Mouse (Mus musculus): ENCODE data around the gene Postn.

The Postn gene

DNA sequence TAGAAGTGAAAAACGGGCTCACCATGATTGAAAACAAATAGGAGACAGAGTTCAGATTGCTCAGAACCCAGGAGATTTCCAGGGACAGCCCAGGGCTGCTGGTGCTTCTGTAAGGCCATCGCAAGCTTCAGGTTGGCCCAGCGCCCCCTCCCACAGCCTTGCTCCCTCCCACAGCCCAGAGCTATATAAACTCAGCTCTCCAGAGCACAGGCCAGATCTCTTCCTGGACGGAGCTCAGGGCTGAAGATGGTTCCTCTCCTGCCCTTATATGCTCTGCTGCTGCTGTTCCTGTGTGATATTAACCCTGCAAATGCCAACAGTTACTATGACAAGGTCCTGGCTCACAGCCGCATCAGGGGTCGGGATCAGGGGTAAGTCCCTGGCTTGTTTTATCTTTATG lies at the start of gene Postn:
Gene Postn, plus strand, starts transcription at position 213 of the 400 bp plus-strand sequence.
- DNase-seq (ENCODE audit: low read depth in 2 of 2, low spot score in 2 of 2) = no peak

DNA sequence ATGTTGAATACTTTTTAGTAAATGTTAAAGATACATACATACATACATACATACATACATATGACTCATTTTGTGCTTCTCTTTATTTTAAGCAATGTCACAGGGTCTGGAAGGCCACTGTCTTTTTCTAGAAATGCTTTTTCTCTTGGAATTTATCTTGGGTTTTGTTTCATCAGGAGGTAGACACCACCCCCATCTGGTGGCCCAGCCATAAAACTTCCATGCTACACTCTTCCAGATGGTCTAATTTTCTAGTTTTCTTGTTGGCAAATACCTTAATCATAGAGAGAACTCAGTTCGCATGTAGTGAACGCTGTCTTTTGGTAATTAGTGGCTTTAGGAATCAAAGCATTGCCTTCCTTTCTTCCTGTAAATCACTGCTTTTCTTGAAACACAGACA lies 46.9 kb upstream of the Postn start:
- no peak for DNase-seq (ENCODE audit: low read depth in 2 of 2, low spot score in 2 of 2)

DNA sequence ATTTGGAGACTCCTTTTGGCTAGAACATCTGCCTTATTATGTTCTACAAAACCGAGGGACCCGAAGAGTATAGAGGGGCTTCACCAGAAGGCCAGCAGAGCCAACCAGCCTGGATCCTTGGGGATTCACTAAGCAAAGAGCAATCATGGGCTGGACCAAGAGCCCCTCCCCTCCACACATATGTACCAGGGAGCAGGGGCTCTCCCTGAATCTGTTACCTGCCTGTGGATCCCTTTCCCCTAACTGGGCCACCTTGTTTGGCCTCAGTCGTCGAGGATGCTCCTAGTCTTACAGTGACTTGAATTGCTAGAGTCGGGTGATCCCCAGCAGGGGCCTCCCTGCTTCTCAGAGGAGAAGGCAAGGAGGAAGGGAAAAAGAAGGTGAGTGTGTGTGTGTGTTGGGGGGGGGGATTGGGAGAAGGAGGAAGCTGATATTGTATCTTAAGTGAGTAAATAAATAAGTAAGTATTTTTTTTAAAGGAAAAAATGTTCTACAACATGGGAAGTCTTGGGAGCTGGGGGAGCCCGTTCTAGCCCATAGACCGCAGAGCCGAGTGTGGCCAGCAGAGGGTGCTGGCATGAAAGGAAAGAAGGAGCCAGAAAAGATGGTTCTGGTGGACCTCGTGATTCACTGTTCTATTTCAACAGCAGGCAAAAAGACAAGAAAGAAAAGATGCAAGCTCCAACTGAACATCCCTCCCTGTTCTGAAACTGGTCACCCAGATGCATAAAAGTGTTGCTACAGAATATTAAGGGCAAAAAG lies 7.8 kb upstream of the Postn start:
- DNase-seq (ENCODE audit: low read depth in 2 of 2, low spot score in 2 of 2) = peak; percentile 14 to 36

DNA sequence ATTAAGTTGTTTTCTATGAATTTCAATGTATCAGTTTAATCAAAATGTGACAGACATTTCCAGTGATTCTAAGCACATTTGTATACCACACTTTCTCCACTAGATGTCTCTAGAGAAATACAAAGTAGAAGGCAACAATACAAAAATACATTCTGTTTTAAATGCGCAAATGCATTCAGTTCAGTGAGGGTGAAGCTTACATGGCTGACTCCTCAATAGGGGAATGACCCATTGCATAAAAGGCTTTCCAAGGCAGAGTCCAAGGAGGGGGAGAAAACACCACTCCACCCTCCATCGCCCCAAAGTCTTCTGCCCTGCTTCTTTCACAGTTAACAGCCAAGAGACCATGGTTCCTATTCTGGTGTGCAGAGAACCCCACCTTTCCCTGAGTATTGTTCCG lies 3.3 kb upstream of the Postn start:
- DNase-seq (ENCODE audit: low read depth in 2 of 2, low spot score in 2 of 2) = no peak

DNA sequence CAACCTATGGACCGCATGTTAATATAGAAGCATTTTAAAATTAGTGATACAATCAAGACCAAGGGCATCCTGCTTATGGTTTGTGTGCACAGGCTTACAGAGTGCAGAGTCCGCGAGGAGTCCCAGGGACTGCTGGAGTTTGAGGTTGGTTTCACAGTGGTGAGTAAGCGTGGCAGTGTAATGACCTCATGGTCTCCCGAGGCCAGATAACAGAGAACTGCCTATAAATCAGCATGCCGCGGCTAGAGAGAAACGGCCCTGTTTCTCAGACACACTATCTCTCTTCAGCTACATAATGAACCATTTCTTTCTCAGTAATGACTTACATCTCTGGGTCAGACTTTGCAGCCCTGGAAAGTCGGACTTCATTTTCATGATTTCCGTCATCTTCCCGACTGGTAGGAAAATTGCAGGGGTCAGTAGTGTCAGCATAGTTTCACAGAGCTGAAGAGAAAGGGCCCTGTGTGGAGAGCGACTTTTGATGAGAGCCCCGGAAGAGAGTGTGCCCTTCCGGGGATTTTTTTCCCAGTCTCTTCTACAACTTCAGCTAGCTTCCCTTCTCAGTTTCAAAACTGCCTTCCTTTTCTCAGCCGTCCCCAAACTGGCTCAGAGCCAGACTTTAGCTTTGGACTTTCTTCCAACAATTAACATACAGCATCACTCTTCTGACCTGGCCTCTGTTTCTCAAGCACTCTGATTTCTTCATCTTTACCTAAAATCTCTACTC lies 2.3 kb upstream of the Postn start:
- no peak for DNase-seq (ENCODE audit: low read depth in 2 of 2, low spot score in 2 of 2)

DNA sequence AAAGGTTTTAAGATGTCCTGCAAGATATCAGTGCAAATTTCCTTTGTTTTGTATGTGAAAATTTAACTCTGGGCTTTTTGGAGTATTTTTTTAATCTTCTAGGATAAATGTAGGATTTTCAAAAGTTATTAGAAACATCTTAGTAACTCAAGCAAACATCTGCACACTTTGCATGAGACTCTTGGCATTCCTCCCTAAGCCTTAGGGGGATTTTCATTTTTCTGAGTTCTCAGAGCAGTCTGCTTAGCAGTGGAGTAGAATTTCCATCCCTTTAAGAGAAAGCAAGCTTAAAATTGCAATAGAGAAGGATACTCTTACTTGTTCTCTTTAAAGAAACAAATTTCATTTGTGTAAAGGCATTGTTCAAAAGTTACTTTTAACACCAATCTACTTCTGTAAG lies 747 bp downstream of the Postn start:
- no peak for DNase-seq (ENCODE audit: low read depth in 2 of 2, low spot score in 2 of 2)

DNA sequence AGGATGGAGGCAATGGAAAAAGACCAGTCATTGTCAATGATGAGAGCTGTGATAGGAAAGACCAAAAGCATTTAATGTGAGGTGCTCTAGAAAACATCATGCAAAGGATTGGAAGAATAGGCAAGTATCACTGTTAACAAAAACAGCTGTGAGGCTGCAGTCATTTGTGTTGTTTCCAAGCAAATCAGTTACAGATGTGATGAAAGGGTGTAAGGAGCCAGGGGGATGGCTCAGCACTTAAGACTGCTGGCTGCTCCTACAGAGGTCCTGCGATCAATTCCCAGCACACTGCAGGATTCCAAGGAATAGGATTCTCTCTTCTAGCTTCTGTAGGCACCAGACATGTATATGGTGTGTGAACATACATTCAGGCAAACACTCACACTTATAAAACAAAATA lies 10.1 kb downstream of the Postn start:
- no peak for DNase-seq (ENCODE audit: low read depth in 2 of 2, low spot score in 2 of 2)

DNA sequence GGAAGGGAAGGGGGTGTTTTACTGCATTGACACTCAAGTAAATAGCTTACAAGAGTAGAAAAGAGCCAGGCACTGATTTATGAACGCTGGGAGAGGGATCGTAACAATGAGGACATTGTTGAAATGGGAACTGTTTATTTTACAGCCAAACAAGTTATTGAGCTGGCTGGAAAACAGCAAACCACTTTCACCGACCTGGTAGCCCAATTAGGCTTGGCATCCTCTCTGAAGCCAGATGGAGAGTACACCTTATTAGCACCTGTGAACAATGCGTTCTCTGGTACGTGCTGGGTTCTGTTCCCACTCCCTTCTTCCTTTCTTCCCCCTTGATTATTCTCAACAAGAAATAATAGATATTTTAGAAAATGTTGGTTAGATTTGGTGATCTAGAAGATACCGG lies 11.7 kb downstream of the Postn start:
- no peak for DNase-seq (ENCODE audit: low read depth in 2 of 2, low spot score in 2 of 2)

DNA sequence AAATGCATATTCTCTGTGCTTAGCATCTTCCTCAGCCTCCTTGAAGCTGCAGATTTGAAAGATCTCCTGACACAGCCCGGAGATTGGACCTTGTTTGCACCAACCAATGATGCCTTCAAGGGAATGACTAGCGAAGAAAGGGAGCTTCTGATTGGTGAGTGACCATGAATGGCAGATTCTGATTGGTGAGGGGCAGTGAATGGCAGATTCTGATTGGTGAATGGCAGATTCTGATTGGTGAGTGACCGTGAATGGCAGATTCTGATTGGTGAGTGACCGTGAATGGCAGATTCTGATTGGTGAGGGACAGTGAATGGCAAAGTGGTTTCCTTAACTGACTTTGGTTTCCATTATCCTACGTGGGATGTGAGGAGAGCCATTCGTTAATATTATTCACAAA lies 15.1 kb downstream of the Postn start:
- no peak for DNase-seq (ENCODE audit: low read depth in 2 of 2, low spot score in 2 of 2)

DNA sequence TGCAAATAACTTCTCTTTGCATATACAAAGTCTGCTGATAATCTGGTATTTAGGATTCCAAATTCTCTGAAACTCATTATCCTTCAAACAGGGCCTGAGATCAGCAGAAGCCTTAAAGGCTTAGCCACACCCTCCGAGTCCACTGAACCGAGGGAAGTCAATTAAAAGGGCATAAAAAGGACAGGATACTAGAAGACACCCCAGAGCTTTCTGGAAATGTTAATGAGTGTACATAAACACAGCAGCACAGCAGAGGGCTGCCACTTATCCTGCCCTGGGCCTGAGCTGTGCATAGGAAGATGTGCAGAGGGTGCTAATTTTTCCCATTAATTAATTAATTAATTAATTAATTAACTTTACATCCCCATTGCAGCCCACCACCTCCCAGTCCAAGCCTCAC lies 16.7 kb downstream of the Postn start:
- DNase-seq (ENCODE audit: low read depth in 2 of 2, low spot score in 2 of 2) = no peak

DNA sequence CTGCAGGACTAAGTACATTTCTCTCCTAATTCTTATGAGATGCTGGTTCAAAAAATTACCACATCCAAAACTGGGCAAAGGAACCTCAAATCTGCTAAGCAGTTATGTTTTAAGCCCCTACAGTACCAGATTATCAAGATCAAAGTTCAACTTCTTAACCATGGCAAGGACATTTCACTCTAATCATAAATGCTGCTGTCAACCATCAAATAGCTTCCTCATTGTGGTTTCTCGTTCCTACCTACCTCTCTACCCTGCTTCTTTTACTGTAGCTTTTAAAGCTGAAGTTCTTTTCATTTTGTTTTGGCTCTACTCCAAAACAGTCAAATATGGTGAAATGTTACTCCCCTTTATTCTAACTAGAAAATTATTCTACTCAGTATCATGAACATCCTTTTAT lies 17.2 kb downstream of the Postn start:
- DNase-seq (ENCODE audit: low read depth in 2 of 2, low spot score in 2 of 2) = no peak

DNA sequence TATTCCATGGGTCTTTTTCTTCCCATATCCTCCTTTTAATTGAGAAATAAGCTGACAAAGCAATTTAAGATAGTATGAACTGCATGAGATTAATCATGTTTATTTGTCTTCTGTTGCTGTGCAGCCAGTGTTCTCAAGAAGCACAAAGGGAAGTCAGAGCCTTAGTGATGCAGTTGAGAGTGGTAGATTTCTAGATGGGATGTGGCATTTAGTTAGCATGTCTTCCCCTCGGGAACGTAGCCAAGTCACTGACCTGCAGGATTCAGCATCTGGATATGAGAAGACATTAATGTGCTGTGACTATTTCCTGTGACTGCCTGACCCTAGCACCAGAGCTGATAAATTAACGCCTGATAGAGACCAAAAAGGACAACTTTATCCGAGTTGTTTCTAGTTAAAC lies 19.1 kb downstream of the Postn start:
- no peak for DNase-seq (ENCODE audit: low read depth in 2 of 2, low spot score in 2 of 2)

DNA sequence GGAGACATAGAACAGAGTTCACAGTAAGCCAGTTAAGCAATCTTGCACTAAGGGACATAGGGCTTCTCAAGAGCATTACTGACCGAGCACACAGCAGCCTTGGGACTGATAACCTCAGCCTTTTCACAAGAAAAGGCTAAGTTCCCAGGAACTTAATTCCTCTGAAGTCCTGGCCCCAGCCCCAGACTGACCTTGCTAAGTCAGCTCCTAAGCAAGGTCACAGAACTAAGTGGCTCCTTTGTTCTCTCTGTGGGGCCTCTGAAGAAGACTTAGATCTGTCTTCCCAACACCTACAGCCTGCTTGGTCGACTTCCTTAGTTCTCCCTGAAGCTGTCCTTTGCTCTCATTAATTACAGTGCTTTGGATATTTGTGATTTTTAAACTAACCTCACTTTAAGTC lies 38.4 kb downstream of the Postn start:
- DNase-seq (ENCODE audit: low read depth in 2 of 2, low spot score in 2 of 2) = no peak

DNA sequence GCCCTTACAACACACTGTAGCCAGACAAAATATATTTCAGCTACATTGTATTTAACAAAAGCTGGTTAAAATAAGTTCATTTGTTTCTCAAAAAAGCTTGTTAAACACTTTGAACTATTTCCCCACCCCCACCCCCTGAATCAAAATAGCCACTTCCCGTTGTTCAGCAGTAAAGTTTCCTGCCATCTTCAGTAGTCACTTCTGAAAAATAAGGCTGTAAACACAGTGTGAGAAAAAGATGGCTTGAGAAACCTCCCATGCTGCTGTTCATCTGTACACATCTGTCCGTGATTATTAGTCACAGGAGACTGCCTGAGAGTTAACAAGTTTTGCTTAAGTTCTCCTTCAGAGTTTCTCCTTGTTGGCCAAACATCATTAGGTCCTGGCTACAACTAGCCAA lies 39.0 kb downstream of the Postn start:
- DNase-seq (ENCODE audit: low read depth in 2 of 2, low spot score in 2 of 2) = no peak

DNA sequence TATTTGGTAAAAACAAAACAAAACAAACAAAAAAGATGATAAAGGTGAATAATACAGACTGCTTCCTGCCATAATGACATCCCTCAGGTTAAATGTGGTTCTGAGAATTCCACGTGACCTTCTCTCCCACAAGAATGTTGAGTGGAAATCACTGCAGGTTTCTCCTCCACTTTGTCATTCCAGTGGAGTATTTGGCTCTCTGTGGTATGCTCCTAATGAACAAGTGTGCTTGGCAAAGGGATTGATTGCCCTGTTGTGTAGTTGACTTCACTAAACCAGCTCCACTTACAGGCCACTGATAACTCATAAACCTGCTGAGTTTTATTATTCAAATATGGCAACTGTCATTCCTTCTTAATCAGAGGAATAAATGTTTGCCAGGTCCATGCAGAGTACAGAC lies 39.7 kb downstream of the Postn start:
- DNase-seq (ENCODE audit: low read depth in 2 of 2, low spot score in 2 of 2) = no peak

DNA sequence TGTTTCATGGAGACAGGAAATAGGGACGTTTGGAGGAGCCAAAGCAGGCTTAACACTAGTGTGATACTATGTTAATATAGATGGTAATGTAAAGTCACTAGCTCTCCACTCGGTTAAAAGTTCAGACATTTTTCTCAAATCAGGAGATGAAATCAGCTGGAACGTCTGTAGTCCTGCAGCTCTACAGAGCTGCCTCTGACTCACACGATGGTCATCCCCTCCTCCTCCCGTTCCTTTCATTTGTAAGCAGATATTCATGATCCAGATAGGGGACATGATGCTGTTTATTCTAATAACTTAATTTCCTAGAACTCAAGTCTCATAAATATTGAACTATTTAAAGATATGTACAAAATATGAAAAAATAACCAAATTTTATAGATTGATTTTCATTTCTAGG lies 40.8 kb downstream of the Postn start:
- DNase-seq (ENCODE audit: low read depth in 2 of 2, low spot score in 2 of 2) = no peak

DNA sequence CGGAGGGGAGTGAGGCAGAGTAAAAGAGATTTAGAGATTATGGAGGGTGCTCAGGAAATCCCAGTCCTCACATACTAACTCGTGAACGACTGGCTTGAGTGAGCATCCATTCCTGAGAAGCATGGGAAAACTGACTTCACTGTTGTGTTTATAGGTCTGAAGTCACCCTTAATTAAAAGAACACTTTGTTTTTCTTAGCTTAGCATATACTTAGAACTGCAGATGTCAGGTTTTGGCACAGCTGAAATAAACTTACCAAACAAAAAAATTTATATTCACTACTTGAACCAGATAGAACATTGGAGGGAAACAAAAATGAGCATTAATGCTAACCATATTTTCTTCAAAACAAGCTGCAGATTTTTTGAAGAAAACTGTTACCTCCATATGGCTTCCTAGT lies 42.9 kb downstream of the Postn start:
- DNase-seq (ENCODE audit: low read depth in 2 of 2, low spot score in 2 of 2) = no peak

DNA sequence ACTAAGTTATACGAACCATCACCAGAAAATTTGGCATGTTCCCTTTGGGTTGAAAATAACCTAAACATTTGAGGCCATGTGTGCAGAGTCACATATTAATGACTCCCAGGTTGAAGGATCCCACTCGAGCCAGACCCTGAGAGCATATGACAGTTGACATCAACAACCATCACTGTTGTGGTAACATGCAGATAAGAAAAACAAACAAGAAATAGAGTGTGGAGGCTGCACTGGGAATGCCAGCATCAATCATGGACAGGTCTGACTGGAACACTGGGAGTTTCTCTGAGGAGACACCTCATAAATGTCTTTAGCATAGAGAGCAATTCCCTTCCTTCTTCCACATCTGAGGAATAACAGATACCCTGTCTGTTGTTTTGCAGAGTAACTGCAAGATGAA lies 45.7 kb downstream of the Postn start:
- DNase-seq (ENCODE audit: low read depth in 2 of 2, low spot score in 2 of 2) = no peak

DNA sequence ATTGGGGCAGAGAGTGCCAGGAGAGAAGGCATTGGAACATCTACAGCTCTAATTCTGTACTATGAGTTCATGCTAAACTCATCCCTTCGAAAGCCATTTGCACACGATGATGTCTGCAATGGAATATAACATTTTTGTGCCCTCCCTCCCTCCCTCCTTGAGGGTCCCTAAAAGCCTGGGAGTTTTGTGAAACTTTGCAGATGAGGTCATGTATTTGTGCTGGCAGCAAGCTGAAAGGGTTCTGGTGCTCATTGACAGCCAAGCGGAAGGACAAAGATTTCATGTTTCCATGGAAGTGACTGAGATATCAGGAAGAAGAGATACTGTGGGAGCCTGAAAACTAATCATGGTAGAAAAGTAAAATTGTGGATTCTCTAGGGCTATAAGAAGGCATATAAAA lies 50.1 kb downstream of the Postn start:
- DNase-seq (ENCODE audit: low read depth in 2 of 2, low spot score in 2 of 2) = no peak

DNA sequence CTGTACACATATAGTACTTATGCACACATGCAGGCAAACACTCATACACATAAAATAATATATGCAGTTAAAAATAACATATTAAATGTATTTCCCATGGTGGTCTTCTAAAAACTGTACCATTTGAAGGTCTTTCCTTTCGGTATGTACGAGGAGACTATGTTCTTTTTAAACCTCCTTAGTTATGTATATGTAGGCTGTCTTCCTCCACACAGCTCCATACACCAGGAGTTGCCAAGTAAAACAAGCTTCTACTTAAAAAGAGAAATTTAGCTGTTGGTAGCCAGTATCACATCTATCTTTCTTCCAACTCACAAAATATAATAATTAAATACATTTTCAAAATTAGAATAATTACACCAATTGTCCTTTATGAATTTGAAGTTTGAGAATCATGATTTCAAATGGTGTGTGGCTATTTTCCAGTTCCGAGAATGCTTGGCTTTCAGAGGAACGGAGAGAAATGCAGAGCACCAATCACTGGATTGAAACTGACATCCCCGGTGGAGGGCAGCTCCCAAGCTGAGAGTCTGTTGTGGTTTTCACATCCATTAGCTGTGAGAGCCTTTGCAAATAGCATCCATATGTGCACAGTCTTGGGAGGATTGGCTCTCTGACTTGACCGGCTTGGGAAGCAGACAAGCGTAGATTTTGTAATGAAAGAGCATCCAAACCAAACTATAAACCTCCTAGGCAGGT lies 52.1 kb downstream of the Postn start:
- no peak for DNase-seq (ENCODE audit: low read depth in 2 of 2, low spot score in 2 of 2)

DNA sequence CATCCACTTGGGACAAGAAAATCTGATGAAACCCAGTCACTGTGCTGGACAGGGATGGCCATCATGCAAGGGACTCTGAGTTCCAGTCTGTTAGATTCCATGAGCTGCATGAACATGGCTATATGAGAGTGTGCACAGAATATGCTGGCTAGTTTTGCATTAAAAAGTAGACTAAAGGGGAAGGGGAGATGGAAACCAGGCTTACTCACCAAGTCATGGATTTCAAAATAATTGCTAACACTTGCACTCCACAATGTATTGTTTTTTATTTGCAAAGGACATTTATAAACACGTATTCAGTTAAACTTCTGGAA lies 52.6 kb downstream of the Postn start:
- DNase-seq (ENCODE audit: low read depth in 2 of 2, low spot score in 2 of 2) = no peak

DNA sequence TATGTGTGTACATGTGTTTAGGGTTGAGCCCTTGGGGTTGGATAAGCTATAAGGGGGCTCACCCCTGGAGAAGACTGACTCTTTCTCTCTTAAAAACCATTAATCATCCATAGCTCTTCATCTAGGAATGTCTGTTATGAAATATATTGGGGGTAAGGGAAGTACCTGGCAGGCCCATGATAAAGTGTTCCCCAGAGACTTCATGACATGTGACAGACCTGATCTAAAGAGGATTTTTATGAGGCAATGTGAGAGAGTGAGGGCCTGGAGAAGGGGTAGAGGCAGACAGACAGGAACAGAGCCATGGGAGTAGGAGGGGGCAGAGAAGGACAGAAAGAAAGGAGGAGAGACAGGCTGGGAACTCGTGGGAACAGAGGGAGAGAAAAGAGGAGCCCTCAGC lies 53.5 kb downstream of the Postn start:
- no peak for DNase-seq (ENCODE audit: low read depth in 2 of 2, low spot score in 2 of 2)
